Mouse (Mus musculus) E14TG2a.4 (cell line): Measurements from ENCODE around the gene Nfkbil1.

Experiments
- H3K27me3 ChIP-seq: 2 replicates; pipeline ENCODE4 v1.6.1; 2014; ENCODE audit warnings: low read length, control low read depth; ENCODE audit not compliant: insufficient read depth
- H3K36me3 ChIP-seq: 2 replicates; pipeline ENCODE4 v1.6.1; 2014; ENCODE audit warnings: low read length, control low read depth; ENCODE audit not compliant: insufficient read depth
- H3K4me1 ChIP-seq: replicated peaks from 2 replicates; pipeline ENCODE4 v1.6.1; 2014; ENCODE audit warnings: low read depth, low read length, control low read depth
- H3K4me3 ChIP-seq: replicated peaks from 2 replicates; pipeline ENCODE4 v1.5.1; 2014; ENCODE audit warnings: mild to moderate bottlenecking, low read length
- H3K9me3 ChIP-seq: 2 replicates; pipeline ENCODE4 v1.6.1; 2014; ENCODE audit warnings: low read length, control low read depth
- CTCF ChIP-seq: conservative IDR thresholded peaks from 2 replicates; pipeline ENCODE4 v1.5.1; 2014; ENCODE audit warnings: low read length
- NANOG ChIP-seq: IDR thresholded peaks from 2 replicates; pipeline ENCODE4 v1.6.1; 2014; ENCODE audit warnings: borderline replicate concordance, low read length, mixed read lengths
- POU5F1 ChIP-seq: IDR thresholded peaks from 2 replicates; pipeline ENCODE4 v1.6.1; 2014; ENCODE audit warnings: low read length, borderline replicate concordance

Gene Nfkbil1

DNA sequence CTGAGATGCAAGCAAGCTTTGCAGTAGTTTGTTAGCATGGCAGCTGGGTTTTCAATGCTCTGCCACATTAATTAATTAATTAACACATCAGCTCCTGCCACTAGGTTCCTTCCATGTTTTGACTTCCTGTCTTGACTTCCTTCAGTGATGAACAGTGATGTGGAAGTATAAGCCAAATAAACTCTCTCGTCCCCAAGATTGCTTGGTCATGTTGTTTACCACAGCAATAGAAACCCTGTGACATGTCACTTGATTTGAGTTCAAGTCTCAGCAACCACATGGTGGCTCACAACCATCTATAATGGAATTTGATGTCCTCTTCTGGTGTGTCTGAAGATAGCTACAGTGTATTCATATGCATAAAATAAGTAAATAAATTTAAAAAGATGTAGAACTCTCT is 21.8 kb upstream of the Nfkbil1 start:
- H3K4me1 ChIP-seq = peaks cover 53% of the 10 kb centered on the region
- TF ChIP-seq POU5F1 (no peak), CTCF (no peak), NANOG (no peak)
- peaks cover 21% of the 10 kb centered on the region for H3K36me3 ChIP-seq
- H3K27me3 ChIP-seq = peaks cover 33% of the 10 kb centered on the region
- H3K9me3 ChIP-seq = no peaks in the 10 kb centered on the region
- no peak overlapping the region for H3K4me3 ChIP-seq

DNA sequence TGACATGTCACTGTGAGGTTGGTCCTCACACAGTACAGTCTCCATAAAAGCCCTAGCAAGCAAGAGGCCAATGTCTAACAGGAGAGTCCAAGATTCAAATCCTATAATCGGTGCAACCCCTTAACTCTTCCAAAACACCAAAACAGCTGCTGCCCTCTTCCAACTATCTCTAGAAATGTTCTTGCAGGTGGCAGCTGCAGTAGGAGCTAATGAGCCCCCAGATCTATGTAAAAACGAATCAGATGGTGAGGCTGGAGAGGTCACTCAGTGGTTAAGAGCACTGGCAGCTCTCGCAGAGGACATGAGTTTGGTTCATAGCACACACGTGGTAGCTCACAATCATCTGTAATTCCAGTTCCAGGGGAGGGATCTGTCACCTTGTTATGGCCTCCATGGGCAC is 20.1 kb upstream of the Nfkbil1 start:
- no peak for TF ChIP-seq POU5F1
- TF ChIP-seq CTCF = no peak
- TF ChIP-seq NANOG = no peak
- Histone ChIP-seq H3K4me3 (no peak overlapping the region), H3K27me3 (peaks cover 22% of the 10 kb centered on the region), H3K4me1 (peaks cover 57% of the 10 kb centered on the region), H3K9me3 (no peaks in the 10 kb centered on the region), H3K36me3 (peaks cover 37% of the 10 kb centered on the region)

DNA sequence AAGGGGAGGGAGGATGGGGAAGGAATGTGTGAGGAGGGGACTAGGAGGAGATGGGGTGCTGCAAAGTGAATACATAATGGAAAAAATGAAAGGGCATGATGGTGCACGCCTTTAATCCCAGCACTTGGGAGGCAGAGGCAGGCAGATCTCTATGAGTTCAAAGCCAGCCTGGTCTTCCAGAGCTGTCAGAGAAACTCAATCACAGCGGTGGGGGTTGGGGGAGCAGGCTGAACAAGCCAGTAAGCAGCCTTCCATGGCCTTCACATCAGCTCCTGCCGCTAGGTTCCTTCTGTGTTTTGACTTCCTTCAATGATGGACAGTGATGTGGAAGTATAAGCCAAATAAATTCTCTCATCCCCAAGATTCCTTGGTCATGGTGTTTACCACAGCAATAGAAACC is 19.7 kb upstream of the Nfkbil1 start:
- Histone ChIP-seq H3K9me3 (no peaks in the 10 kb centered on the region), H3K27me3 (peaks cover 22% of the 10 kb centered on the region), H3K4me3 (no peak overlapping the region), H3K36me3 (peaks cover 41% of the 10 kb centered on the region), H3K4me1 (peaks cover 58% of the 10 kb centered on the region)
- TF ChIP-seq NANOG = no peak
- no peak for TF ChIP-seq CTCF
- TF ChIP-seq POU5F1 = no peak

DNA sequence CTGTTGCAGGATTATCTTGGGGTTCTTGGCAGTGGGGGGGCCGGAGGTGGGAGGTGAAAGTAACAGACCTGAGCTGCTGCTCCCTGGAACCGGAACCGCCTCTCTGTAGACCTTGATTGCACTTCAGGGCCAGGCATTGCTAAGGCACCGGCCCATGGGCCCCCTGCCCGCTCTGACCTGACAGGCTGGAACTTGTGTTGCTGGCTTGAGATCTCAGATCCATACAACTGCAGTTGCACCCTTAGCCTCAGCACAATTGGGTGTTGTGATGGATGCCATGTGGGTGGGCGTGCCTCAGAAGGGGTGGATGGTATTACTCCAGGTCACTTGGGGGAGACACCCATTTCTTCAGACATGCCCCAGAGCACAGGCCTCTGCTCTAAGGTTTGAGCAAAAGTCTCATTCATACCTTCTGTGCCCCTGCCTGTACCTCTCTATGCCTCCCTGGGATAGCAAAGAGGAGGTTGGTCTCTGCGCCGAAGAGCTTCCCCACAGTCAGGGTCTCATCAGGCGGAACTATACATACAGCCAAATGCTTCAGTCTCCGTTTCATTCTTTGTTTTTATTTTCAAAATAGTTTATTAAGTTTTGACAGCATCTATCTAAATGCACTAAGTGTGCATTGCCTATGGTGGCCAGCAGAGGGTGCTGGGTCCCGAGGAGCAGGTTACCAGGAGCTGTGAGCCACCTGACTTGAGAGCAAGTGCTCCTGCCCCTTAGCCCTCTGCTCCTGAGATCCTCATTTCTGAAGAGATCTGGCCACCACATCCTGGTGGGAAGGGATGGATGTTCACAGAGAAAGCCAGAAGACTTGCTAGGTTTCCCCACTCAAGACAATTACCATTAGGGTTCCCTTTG is 18.9 kb upstream of the Nfkbil1 start:
- TF ChIP-seq NANOG = no peak
- no peak for TF ChIP-seq POU5F1
- peak; percentile 88 for TF ChIP-seq CTCF
- Histone ChIP-seq H3K27me3 (peaks cover 22% of the 10 kb centered on the region), H3K4me1 (peaks cover 61% of the 10 kb centered on the region), H3K9me3 (no peaks in the 10 kb centered on the region), H3K4me3 (no peak overlapping the region), H3K36me3 (peaks cover 50% of the 10 kb centered on the region)

DNA sequence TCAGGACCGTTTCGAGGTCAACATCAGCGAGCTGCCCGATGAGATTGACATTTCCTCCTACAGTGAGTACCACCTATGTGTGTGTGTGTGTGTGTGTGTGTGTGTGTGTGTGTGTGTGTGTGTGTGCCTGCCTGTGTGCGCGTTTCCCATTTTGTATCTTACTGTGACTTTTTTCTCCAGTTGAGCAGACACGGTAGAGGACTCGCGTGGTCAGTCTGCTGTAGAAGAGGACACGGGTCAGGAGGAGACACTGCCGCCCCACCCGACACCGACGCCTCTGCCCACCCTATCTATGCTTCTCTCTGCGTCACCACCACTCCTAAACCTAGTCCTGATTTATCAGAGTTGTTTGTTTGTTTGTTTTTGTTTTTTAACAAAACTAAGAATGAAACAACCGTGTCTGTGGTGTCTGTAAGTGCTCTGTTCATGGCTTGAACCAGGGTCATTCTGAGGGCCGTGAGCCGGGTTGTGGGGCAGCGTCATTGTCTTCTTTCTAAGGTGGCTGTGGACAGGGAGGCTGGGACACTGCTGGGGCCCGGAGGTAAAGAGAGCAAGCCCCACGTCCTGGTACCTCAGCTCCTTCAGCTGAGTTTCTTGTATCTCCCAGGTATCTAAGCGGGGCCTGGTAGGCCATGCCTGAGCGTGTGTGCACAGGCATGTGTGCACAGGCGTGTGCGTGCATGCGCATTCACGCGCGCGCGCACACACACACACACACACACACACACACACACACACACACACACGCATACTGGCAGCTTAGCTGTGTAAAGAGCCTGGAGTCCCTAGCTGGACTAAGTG is 17.9 kb upstream of the Nfkbil1 start:
- Histone ChIP-seq H3K36me3 (peaks cover 59% of the 10 kb centered on the region), H3K9me3 (no peaks in the 10 kb centered on the region), H3K27me3 (peaks cover 22% of the 10 kb centered on the region), H3K4me1 (peaks cover 67% of the 10 kb centered on the region), H3K4me3 (no peak overlapping the region)
- no peak for TF ChIP-seq NANOG
- no peak for TF ChIP-seq POU5F1
- TF ChIP-seq CTCF = no peak

DNA sequence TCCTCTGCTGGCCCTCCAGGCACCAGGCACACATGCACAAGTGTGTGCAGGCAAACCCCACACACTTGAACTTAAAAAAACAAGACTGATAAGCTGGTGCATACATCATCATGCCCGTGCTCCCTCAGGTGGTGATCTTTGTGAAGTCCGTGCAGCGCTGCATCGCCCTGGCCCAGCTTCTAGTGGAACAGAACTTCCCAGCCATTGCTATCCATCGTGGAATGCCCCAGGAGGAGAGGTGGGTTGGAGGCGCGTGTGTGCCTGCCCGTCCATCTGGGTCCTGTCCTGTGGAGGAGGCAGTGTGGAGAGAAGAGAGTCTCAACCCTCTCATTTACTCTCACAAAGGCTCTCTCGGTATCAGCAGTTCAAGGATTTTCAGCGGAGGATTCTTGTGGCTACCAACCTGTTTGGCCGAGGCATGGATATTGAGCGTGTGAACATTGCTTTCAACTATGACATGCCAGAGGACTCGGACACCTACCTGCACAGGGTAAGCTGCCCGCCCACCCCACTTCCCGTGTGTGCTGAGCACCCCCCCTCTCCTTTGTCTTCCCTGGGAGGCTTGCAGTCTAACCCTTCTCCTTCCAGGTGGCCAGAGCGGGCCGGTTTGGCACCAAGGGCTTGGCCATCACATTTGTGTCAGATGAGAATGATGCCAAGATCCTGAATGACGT is 17.2 kb upstream of the Nfkbil1 start:
- H3K27me3 ChIP-seq = peaks cover 20% of the 10 kb centered on the region
- TF ChIP-seq NANOG = no peak
- TF ChIP-seq CTCF = no peak
- TF ChIP-seq POU5F1 = no peak
- no peak overlapping the region for H3K4me3 ChIP-seq
- peaks cover 71% of the 10 kb centered on the region for H3K4me1 ChIP-seq
- H3K36me3 ChIP-seq = peaks cover 67% of the 10 kb centered on the region
- no peaks in the 10 kb centered on the region for H3K9me3 ChIP-seq

DNA sequence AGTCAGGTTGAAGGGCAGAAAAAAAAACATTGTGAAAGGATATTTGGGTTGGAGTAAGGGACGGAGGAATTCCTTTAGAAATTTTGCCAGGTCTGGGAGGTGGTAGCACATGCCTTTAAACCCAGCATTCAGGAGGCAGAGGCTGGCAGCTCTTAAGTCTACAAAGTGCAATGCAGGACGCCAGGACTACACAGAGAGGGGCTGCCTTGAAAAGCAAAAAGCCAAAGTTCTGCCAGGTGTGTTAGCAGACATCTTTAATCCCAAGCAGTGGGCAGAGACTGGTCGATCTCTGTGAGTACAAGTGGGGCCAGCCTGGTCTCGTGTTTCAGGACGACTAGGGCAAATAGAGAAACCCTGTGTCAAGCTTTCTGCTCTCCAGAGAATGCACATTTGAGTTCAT is 16.4 kb upstream of the Nfkbil1 start:
- no peak overlapping the region for H3K4me3 ChIP-seq
- H3K27me3 ChIP-seq = peaks cover 12% of the 10 kb centered on the region; the same call in 1 of the 2 replicates
- no peaks in the 10 kb centered on the region for H3K9me3 ChIP-seq
- TF ChIP-seq NANOG = no peak
- no peak for TF ChIP-seq CTCF
- TF ChIP-seq POU5F1 = no peak
- H3K36me3 ChIP-seq = peaks cover 75% of the 10 kb centered on the region
- H3K4me1 ChIP-seq = peaks cover 77% of the 10 kb centered on the region
